Mouse (Mus musculus): Measurements from ENCODE around the gene Ppp1r18. TPM values are rescaled to one million over a fixed set of nuclear protein-coding genes. Genes with fewer than 3 reads are reported as not detected.

Gene Ppp1r18
- polyA plus RNA-seq, 1 experiment from 2014 or later = 189 TPM

- Histone ChIP-seq H3K79me2 (ENCODE audit: inconsistent target) (peaks cover 21% of the 10 kb centered on the region), H3K36me3 (ENCODE audit: inconsistent target) (peaks cover 23% of the 10 kb centered on the region), H3K27ac (no peak overlapping the region), H3K4me3 (ENCODE audit: inconsistent target) (no peak overlapping the region)
- 85% methylated on average over 3 of the region's 3 CpGs for WGBS (ENCODE audit: missing documents)
Measured at GRCm38 (mm10) chr17:35843514-35843913, 21.9 kb upstream of the Ppp1r18 start.

- Histone ChIP-seq H3K36me3 (ENCODE audit: inconsistent target) (peaks cover 38% of the 10 kb centered on the region), H3K4me3 (ENCODE audit: inconsistent target) (no peak overlapping the region), H3K27ac (no peak overlapping the region), H3K79me2 (ENCODE audit: inconsistent target) (peaks cover 6% of the 10 kb centered on the region; the same call in 1 of the 2 replicates)
- 60% methylated on average over 1 of the region's 1 CpGs for WGBS (ENCODE audit: missing documents)
Measured at GRCm38 (mm10) chr17:35848112-35848511, 17.3 kb upstream of the Ppp1r18 start.

- peaks cover 28% of the 10 kb centered on the region for H3K36me3 ChIP-seq (ENCODE audit: inconsistent target)
- H3K79me2 ChIP-seq (ENCODE audit: inconsistent target) = no peaks in the 10 kb centered on the region
- 74% methylated on average over 3 of the region's 3 CpGs for WGBS (ENCODE audit: missing documents)
- no peak overlapping the region for H3K4me3 ChIP-seq (ENCODE audit: inconsistent target)
- no peak overlapping the region for H3K27ac ChIP-seq
Measured at GRCm38 (mm10) chr17:35850974-35851373, 14.4 kb upstream of the Ppp1r18 start.

- WGBS (ENCODE audit: missing documents) = 83% methylated on average over 1 of the region's 1 CpGs
- H3K27ac ChIP-seq = 0 out of 2 replicates have a peak overlapping the region, but pooled peaks have one; percentile 19
- no peak overlapping the region for H3K4me3 ChIP-seq (ENCODE audit: inconsistent target)
- H3K36me3 ChIP-seq (ENCODE audit: inconsistent target) = no peaks in the 10 kb centered on the region
- H3K79me2 ChIP-seq (ENCODE audit: inconsistent target) = peaks cover 17% of the 10 kb centered on the region; the same call in 1 of the 2 replicates
Measured at GRCm38 (mm10) chr17:35859371-35859770, 6.0 kb upstream of the Ppp1r18 start.

GRCm38 (mm10) chr17:35859835-35860234 lies 5.6 kb upstream of the Ppp1r18 start:
- Histone ChIP-seq H3K4me3 (ENCODE audit: inconsistent target) (no peak overlapping the region), H3K79me2 (ENCODE audit: inconsistent target) (peaks cover 20% of the 10 kb centered on the region; the same call in 1 of the 2 replicates), H3K27ac (peak overlapping the region; percentile 19), H3K36me3 (ENCODE audit: inconsistent target) (no peaks in the 10 kb centered on the region)
- WGBS (ENCODE audit: missing documents) = 66% methylated on average over 2 of the region's 2 CpGs

GRCm38 (mm10) chr17:35860831-35861197 lies 4.6 kb upstream of the Ppp1r18 start:
- H3K36me3 ChIP-seq (ENCODE audit: inconsistent target) = no peaks in the 10 kb centered on the region
- WGBS (ENCODE audit: missing documents) = 10% methylated on average over 12 of the region's 12 CpGs
- no peak overlapping the region; the same call in 1 of the 2 replicates for H3K4me3 ChIP-seq (ENCODE audit: inconsistent target)
- H3K27ac ChIP-seq = peak overlapping the region; percentile 39
- peaks cover 20% of the 10 kb centered on the region; the same call in 1 of the 2 replicates for H3K79me2 ChIP-seq (ENCODE audit: inconsistent target)

- Histone ChIP-seq H3K36me3 (ENCODE audit: inconsistent target) (no peaks in the 10 kb centered on the region), H3K79me2 (ENCODE audit: inconsistent target) (peaks cover 20% of the 10 kb centered on the region; the same call in 1 of the 2 replicates), H3K4me3 (ENCODE audit: inconsistent target) (peak within 1 kb of the TSS; percentile 23), H3K27ac (peak within 1 kb of the TSS; percentile 71)
- WGBS (ENCODE audit: missing documents) = 2% methylated on average over 46 of the region's 47 CpGs
Measured at GRCm38 (mm10) chr17:35861198-35861857, 4.1 kb upstream of the Ppp1r18 start, which contains the start of gene Nrm. Gene Nrm, plus strand, starts transcription at chr17:35861318.

GRCm38 (mm10) chr17:35864832-35865353 lies 500 bp upstream of the Ppp1r18 start:
- H3K36me3 ChIP-seq (ENCODE audit: inconsistent target) = no peaks in the 10 kb centered on the region
- H3K79me2 ChIP-seq (ENCODE audit: inconsistent target) = peaks cover 54% of the 10 kb centered on the region
- H3K27ac ChIP-seq = peak overlapping the region; percentile 98
- peak overlapping the region; percentile 97 for H3K4me3 ChIP-seq (ENCODE audit: inconsistent target)
- WGBS (ENCODE audit: missing documents) = 59% methylated on average over 10 of the region's 10 CpGs

- Histone ChIP-seq H3K27ac (peak overlapping the region; percentile 98), H3K36me3 (ENCODE audit: inconsistent target) (peaks cover 4% of the 10 kb centered on the region; the same call in 1 of the 2 replicates), H3K4me3 (ENCODE audit: inconsistent target) (peak overlapping the region; percentile 97), H3K79me2 (ENCODE audit: inconsistent target) (peaks cover 65% of the 10 kb centered on the region)
- under 1% methylated on average over 27 of the region's 38 CpGs for WGBS (ENCODE audit: missing documents)
Measured at GRCm38 (mm10) chr17:35866281-35866831, 963 bp downstream of the Ppp1r18 start.

- 2% methylated on average over 26 of the region's 26 CpGs for WGBS (ENCODE audit: missing documents)
- peaks cover 74% of the 10 kb centered on the region for H3K79me2 ChIP-seq (ENCODE audit: inconsistent target)
- peak overlapping the region; percentile 97 for H3K4me3 ChIP-seq (ENCODE audit: inconsistent target)
- peaks cover 5% of the 10 kb centered on the region; the same call in 1 of the 2 replicates for H3K36me3 ChIP-seq (ENCODE audit: inconsistent target)
- peak overlapping the region; percentile 98 for H3K27ac ChIP-seq
Measured at GRCm38 (mm10) chr17:35866911-35867890, 1.8 kb downstream of the Ppp1r18 start.

GRCm38 (mm10) chr17:35868165-35868820 lies 2.9 kb downstream of the Ppp1r18 start:
- peak overlapping the region; percentile 97 for H3K4me3 ChIP-seq (ENCODE audit: inconsistent target)
- peaks cover 79% of the 10 kb centered on the region for H3K79me2 ChIP-seq (ENCODE audit: inconsistent target)
- under 1% methylated on average over 15 of the region's 17 CpGs for WGBS (ENCODE audit: missing documents)
- H3K36me3 ChIP-seq (ENCODE audit: inconsistent target) = peaks cover 8% of the 10 kb centered on the region; the same call in 1 of the 2 replicates
- H3K27ac ChIP-seq = peak overlapping the region; percentile 98

GRCm38 (mm10) chr17:35868961-35869345 lies 3.6 kb downstream of the Ppp1r18 start:
- Histone ChIP-seq H3K79me2 (ENCODE audit: inconsistent target) (peaks cover 79% of the 10 kb centered on the region), H3K27ac (peak overlapping the region; percentile 98), H3K4me3 (ENCODE audit: inconsistent target) (peak overlapping the region; percentile 97), H3K36me3 (ENCODE audit: inconsistent target) (peaks cover 9% of the 10 kb centered on the region; the same call in 1 of the 2 replicates)
- 1% methylated on average over 7 of the region's 7 CpGs for WGBS (ENCODE audit: missing documents)

- H3K4me3 ChIP-seq (ENCODE audit: inconsistent target) = peak overlapping the region; percentile 97
- peak overlapping the region; percentile 98 for H3K27ac ChIP-seq
- H3K36me3 ChIP-seq (ENCODE audit: inconsistent target) = peaks cover 15% of the 10 kb centered on the region
- 1% methylated on average over 7 of the region's 7 CpGs for WGBS (ENCODE audit: missing documents)
- H3K79me2 ChIP-seq (ENCODE audit: inconsistent target) = peaks cover 79% of the 10 kb centered on the region
Measured at GRCm38 (mm10) chr17:35869346-35870067, 4.1 kb downstream of the Ppp1r18 start.

Measured in macrophage (primary cell).